ENCODE assay signal across 13 mouse cellular contexts in genomic region chr19:56679992-56680391, GRCm38 (mm10). TPM values are rescaled to one million over a fixed set of nuclear protein-coding genes. Genes with fewer than 3 reads are reported as not detected.
A peak's percentile ranks its signal among the peaks of the same experiment; 100 is the strongest.
DNase-seq lines count a peak whose midpoint lies in the region; ATAC-seq and TF ChIP-seq lines count a peak whose summit lies in the region.
"Had no signal": no experiment of that assay in that cellular context is flagged by ENCODE, and none has a peak within 500 bp of the region (broad histone marks: within the 10 kb centered on the region; RNA-seq: fewer than 3 reads in every experiment).

No protein-coding gene starts in this region.

- peaks cover 46% of the 10 kb centered on the region for H3K4me1 ChIP-seq in limb, embryonic 13.5 days
- H3K4me1 ChIP-seq in limb, embryonic 10.5 days, result peaks cover 26% of the 10 kb centered on the region
- peaks cover 18% of the 10 kb centered on the region for H3K4me1 ChIP-seq in heart, adult 2 months (ENCODE audit: control insufficient read depth, insufficient read depth, low read length)
- H3K4me1 ChIP-seq in heart, embryonic 12.5 days (replicated peaks), result peaks cover 54% of the 10 kb centered on the region
- no peaks in the 10 kb centered on the region for H3K4me1 ChIP-seq in forebrain, embryonic 16.5 days (replicated peaks; ENCODE audit: control insufficient read depth, insufficient read depth, low read length)
- H3K4me1 ChIP-seq: forebrain, embryonic 12.5 days; hindbrain, embryonic 12.5 days; midbrain, embryonic 13.5 days had no signal

- no peak for ATAC-seq in limb, embryonic 13.5 days (ENCODE audit: low FRiP score, low read depth)
- peak; percentile 26; the same call in 1 of the 2 replicates for ATAC-seq in heart, embryonic 12.5 days (ENCODE audit: insufficient number of reproducible peaks, low FRiP score)
- no peak for ATAC-seq in forebrain, embryonic 16.5 days
- ATAC-seq: midbrain, embryonic 13.5 days had no signal

- no peaks in the 10 kb centered on the region for H3K36me3 ChIP-seq in limb, embryonic 13.5 days
- no peaks in the 10 kb centered on the region for H3K36me3 ChIP-seq in limb, embryonic 10.5 days
- H3K36me3 ChIP-seq in heart, adult 2 months (ENCODE audit: control insufficient read depth, insufficient read depth, low read length), result no peaks in the 10 kb centered on the region
- no peaks in the 10 kb centered on the region for H3K36me3 ChIP-seq in heart, embryonic 12.5 days
- no peaks in the 10 kb centered on the region for H3K36me3 ChIP-seq in forebrain, embryonic 16.5 days (ENCODE audit: control insufficient read depth, insufficient read depth)
- H3K36me3 ChIP-seq: embryonic facial prominence, embryonic 15.5 days; forebrain, embryonic 12.5 days; hindbrain, embryonic 12.5 days; midbrain, embryonic 13.5 days; stomach, embryonic 15.5 days had no signal

- H3K4me3 ChIP-seq in limb, embryonic 13.5 days, result no peak overlapping the region
- no peak overlapping the region for H3K4me3 ChIP-seq in limb, embryonic 10.5 days
- no peak overlapping the region for H3K4me3 ChIP-seq in heart, adult 2 months
- H3K4me3 ChIP-seq in heart, embryonic 12.5 days, result no peak overlapping the region
- no peak overlapping the region for H3K4me3 ChIP-seq in forebrain, embryonic 16.5 days (replicated peaks; ENCODE audit: low read length)
- H3K4me3 ChIP-seq: embryonic facial prominence, embryonic 15.5 days; forebrain, embryonic 12.5 days; hindbrain, embryonic 12.5 days; midbrain, embryonic 13.5 days; stomach, embryonic 15.5 days had no signal

- H3K4me2 ChIP-seq in limb, embryonic 13.5 days (replicated peaks), result no peak overlapping the region
- no peak overlapping the region for H3K4me2 ChIP-seq in heart, embryonic 12.5 days
- no peak overlapping the region for H3K4me2 ChIP-seq in forebrain, embryonic 16.5 days (ENCODE audit: low read length)
- H3K4me2 ChIP-seq: embryonic facial prominence, embryonic 15.5 days; forebrain, embryonic 12.5 days; hindbrain, embryonic 12.5 days; midbrain, embryonic 13.5 days; stomach, embryonic 15.5 days had no signal

- H3K9ac ChIP-seq in limb, embryonic 13.5 days, result no peak overlapping the region
- H3K9ac ChIP-seq in heart, adult 2 months (ENCODE audit: low read depth, low read length), result no peak overlapping the region
- no peak overlapping the region for H3K9ac ChIP-seq in heart, embryonic 12.5 days
- no peak overlapping the region for H3K9ac ChIP-seq in forebrain, embryonic 16.5 days (replicated peaks; ENCODE audit: low read depth, low read length)
- H3K9ac ChIP-seq: embryonic facial prominence, embryonic 15.5 days; forebrain, embryonic 12.5 days; hindbrain, embryonic 12.5 days; midbrain, embryonic 13.5 days; stomach, embryonic 15.5 days had no signal

- H3K9me3 ChIP-seq in limb, embryonic 13.5 days, result no peaks in the 10 kb centered on the region
- H3K9me3 ChIP-seq in limb, embryonic 10.5 days (replicated peaks), result no peaks in the 10 kb centered on the region
- H3K9me3 ChIP-seq in heart, embryonic 12.5 days (replicated peaks), result no peaks in the 10 kb centered on the region
- H3K9me3 ChIP-seq in forebrain, embryonic 16.5 days (ENCODE audit: control insufficient read depth, low read length), result no peaks in the 10 kb centered on the region
- H3K9me3 ChIP-seq: embryonic facial prominence, embryonic 15.5 days; forebrain, embryonic 12.5 days; hindbrain, embryonic 12.5 days; midbrain, embryonic 13.5 days; stomach, embryonic 15.5 days had no signal

- TF ChIP-seq POLR2A in heart, adult 2 months (IDR thresholded peaks at IDR 0.05; ENCODE audit: insufficient read depth, low read depth, low read length), result 0 out of 2 replicates have a peak, but pooled peaks have one; percentile 31

- WGBS in limb, embryonic 13.5 days, result 64% methylated on average over 7 of the region's 7 CpGs
- 87% methylated on average over 7 of the region's 7 CpGs for WGBS in limb, embryonic 10.5 days
- 31% methylated on average over 7 of the region's 7 CpGs for WGBS in heart, adult 2 months
- WGBS in heart, embryonic 12.5 days, result 31% methylated on average over 7 of the region's 7 CpGs
- 88% methylated on average over 7 of the region's 7 CpGs for WGBS in forebrain, embryonic 16.5 days

- no peak for DNase-seq in limb, embryonic 10.5 days (ENCODE audit: low spot score)
- peak; percentile 45 to 69 for DNase-seq in heart, adult 2 months
- DNase-seq in heart, postnatal 36 days, result peak; percentile 29 to 37
- no peak for DNase-seq in layer of hippocampus, postnatal 36 days

- peak overlapping the region; percentile 70; the same call in 1 of the 2 replicates for H3K27ac ChIP-seq in limb, embryonic 13.5 days
- no peak overlapping the region for H3K27ac ChIP-seq in limb, embryonic 10.5 days
- peak overlapping the region; percentile 55 for H3K27ac ChIP-seq in heart, adult 2 months
- peak overlapping the region; percentile 14 for H3K27ac ChIP-seq in heart, embryonic 12.5 days (ENCODE audit: poor library complexity, severe bottlenecking)
- no peak overlapping the region for H3K27ac ChIP-seq in forebrain, embryonic 16.5 days (ENCODE audit: low read length)
- H3K27ac ChIP-seq: embryonic facial prominence, embryonic 15.5 days; forebrain, embryonic 12.5 days; hindbrain, embryonic 12.5 days; midbrain, embryonic 13.5 days; stomach, embryonic 15.5 days had no signal

- peak; percentile 80 for TF ChIP-seq EP300 in heart, adult 2 months (IDR thresholded peaks at IDR 0.05; ENCODE audit: insufficient read depth, low read depth, low read length)

- no peaks in the 10 kb centered on the region for H3K27me3 ChIP-seq in limb, embryonic 13.5 days
- 0 out of 2 replicates have a peak, but pooled peaks cover 16% of the 10 kb centered on the region for H3K27me3 ChIP-seq in limb, embryonic 10.5 days (ENCODE audit: low read depth, poor library complexity, severe bottlenecking)
- no peaks in the 10 kb centered on the region for H3K27me3 ChIP-seq in heart, adult 2 months (ENCODE audit: control insufficient read depth, insufficient read depth, low read length)
- no peaks in the 10 kb centered on the region for H3K27me3 ChIP-seq in heart, embryonic 12.5 days (replicated peaks)
- no peaks in the 10 kb centered on the region for H3K27me3 ChIP-seq in forebrain, embryonic 16.5 days (replicated peaks; ENCODE audit: control insufficient read depth, insufficient read depth, low read length)
- H3K27me3 ChIP-seq: CH12.LX; embryonic facial prominence, embryonic 15.5 days; hindbrain, embryonic 12.5 days; stomach, embryonic 15.5 days had no signal

- no peak for TF ChIP-seq CTCF in heart, adult 2 months (IDR thresholded peaks at IDR 0.05)

- intact Hi-C loops in heart, adult 2 months (cut with DNase I), result loop anchor here (5.0 kb wide), 2 partner anchors 78 to 97 kb away; no protein-coding TSS in a partner anchor
- intact Hi-C loops in heart, postnatal 36 days (cut with DNase I), result loop anchor here (5.0 to 10.0 kb wide), 2 partner anchors 42 to 95 kb away; partner anchors contain the start of gene Adrb1

- H3K79me2 ChIP-seq in heart, adult 2 months (replicated peaks; ENCODE audit: control insufficient read depth, insufficient read depth, low read length), result no peaks in the 10 kb centered on the region

RNA-seq across cellular contexts. Expression of gene Adrb1, which starts 42.0 kb away (rescaled TPM):
- 0.61 and 0.62 TPM in 2 replicates for polyA plus RNA-seq in limb, embryonic 13.5 days (2015; fragmentation: Nextera tagmentation; extraction: Ambion mirVana)
- 0.16 TPM in 1 of 2 replicates, not detected in the other for polyA plus RNA-seq in limb, embryonic 10.5 days (2016; fragmentation: Nextera tagmentation; extraction: Ambion mirVana)
- 10 to 100 TPM; 18.0 to 28.4 TPM for total RNA-seq in heart, adult 2 months (2021)
- polyA plus RNA-seq in heart, adult 2 months (2012; rRNA removed), result 18.3 and 20.5 TPM in 2 replicates
- polyA plus RNA-seq in heart, embryonic 12.5 days (2016; fragmentation: Nextera tagmentation; extraction: Ambion mirVana), result 3.9 and 4.2 TPM in 2 replicates
- total RNA-seq in heart, postnatal 36 days (2021), result 10 to 100 TPM; 22.5 to 27.4 TPM
- total RNA-seq in layer of hippocampus, postnatal 36 days (2021), result 10 to 100 TPM; 18.4 to 20.4 TPM
- 1.4 and 2.2 TPM in 2 replicates for polyA plus RNA-seq in forebrain, embryonic 16.5 days (2015; fragmentation: Nextera tagmentation; extraction: Ambion mirVana)
- total RNA-seq: CH12.LX had no signal

Comparison
In these comparisons a context has a peak if more than half of its experiments do, and no peak if none do; other contexts are left out.
1. H3K27ac ChIP-seq: peak in limb, embryonic 13.5 days (single experiment), heart, adult 2 months (single experiment) and heart, embryonic 12.5 days (single experiment); none in limb, embryonic 10.5 days (single experiment) and forebrain, embryonic 16.5 days (single experiment).
2. DNase-seq: peak in heart, adult 2 months (2 of 2) and heart, postnatal 36 days (2 of 2); none in limb, embryonic 10.5 days (single experiment) and layer of hippocampus, postnatal 36 days (0 of 2).